Mouse (Mus musculus): ENCODE results near the gene Gtf2e1.

- TF ChIP-seq POLR2A (IDR thresholded peaks at IDR 0.05; ENCODE audit: insufficient read depth, low read depth, low read length) (no peak), CTCF (IDR thresholded peaks at IDR 0.05; ENCODE audit: insufficient read depth, low read depth, low read length) (no peak)
Observed at GRCm38 (mm10) chr16:37498581-37498980, 41.0 kb downstream of the Gtf2e1 start.
